In the genomic region with DNA sequence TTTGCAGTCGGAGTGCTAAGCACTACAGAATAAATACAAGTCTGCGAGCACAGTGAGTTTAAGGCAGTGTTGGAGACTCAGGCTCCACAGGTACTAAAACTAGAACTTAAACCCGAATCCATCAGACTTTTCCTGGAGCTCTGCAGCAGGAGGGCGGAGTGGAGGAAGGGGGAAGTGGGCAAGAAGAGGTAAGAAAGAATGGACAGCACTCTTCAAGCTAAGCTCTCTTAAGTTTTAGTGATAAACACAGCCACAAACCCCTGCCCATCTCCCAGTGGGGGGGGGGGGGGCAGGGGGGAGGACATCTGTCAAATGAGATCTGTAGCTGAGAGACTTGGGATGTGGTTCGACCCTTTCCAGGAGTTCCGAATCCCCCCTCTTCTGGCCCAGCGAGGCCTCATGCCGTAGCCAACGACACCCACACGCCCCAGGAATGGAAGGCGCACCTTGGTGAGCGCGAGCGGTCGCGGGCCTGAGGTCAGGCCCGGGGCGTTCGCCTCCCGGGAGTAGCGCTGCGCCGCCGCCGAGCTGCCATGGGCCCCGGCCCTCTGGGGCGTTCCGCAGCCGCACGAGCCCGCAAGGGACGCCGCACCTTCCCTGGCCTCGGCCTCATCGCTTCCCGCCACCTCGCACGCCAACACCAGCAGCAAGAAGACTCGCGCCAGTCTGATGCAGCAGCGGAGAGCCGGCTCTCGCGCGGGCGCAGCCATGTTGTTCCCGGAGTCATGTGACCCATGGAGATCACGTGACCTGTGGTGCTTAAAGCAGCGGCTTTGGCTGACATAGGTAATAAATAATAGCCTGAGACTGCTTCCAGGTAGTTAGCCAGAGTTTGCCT, we compare ENCODE assay signal across 8 mouse cellular contexts. TPM values are rescaled to one million over a fixed set of nuclear protein-coding genes. Genes with fewer than 3 reads are reported as not detected.
DNase-seq lines count a peak whose midpoint lies in the region; ATAC-seq lines count a peak whose summit lies in the region.

A gene (minus strand): TSS at position 736 of the 838 bp plus-strand sequence.

- no peaks in the 10 kb centered on the region for H3K27me3 ChIP-seq in heart, embryonic 14.5 days (ENCODE audit: control insufficient read depth, insufficient read depth, low read length)
- H3K27me3 ChIP-seq in liver, embryonic 13.5 days, result no peaks in the 10 kb centered on the region
- H3K27me3 ChIP-seq in stomach, embryonic 16.5 days (ENCODE audit: control insufficient read depth, insufficient read depth, low read length), result no peaks in the 10 kb centered on the region; the same call in 1 of the 2 replicates

- no peaks in the 10 kb centered on the region for H3K36me3 ChIP-seq in heart, embryonic 14.5 days (ENCODE audit: control insufficient read depth, insufficient read depth, low read length)
- no peaks in the 10 kb centered on the region for H3K36me3 ChIP-seq in liver, embryonic 13.5 days
- H3K36me3 ChIP-seq in stomach, embryonic 16.5 days (ENCODE audit: control insufficient read depth, insufficient read depth, low read length), result no peaks in the 10 kb centered on the region

- peaks cover 0 to 6% of the 10 kb centered on the region in 2 experiments; a peak in 2 of 4 replicates for H3K4me1 ChIP-seq in heart, embryonic 14.5 days (ENCODE audit: control insufficient read depth in 2 of 2, insufficient read depth in 2 of 2, low read length in 2 of 2)
- H3K4me1 ChIP-seq in liver, embryonic 13.5 days (replicated peaks), result peaks cover 14% of the 10 kb centered on the region
- no peaks in the 10 kb centered on the region for H3K4me1 ChIP-seq in stomach, embryonic 16.5 days (ENCODE audit: control insufficient read depth, insufficient read depth, low read length)

- peak within 1 kb of the TSS; percentile 85 to 86 for H3K4me3 ChIP-seq in heart, embryonic 14.5 days (ENCODE audit: control insufficient read depth in 1 of 2, insufficient read depth in 1 of 2, low read depth in 1 of 2, low read length in 2 of 2)
- H3K4me3 ChIP-seq in liver, embryonic 13.5 days (replicated peaks), result peak within 1 kb of the TSS; percentile 83
- H3K4me3 ChIP-seq in stomach, embryonic 16.5 days (replicated peaks; ENCODE audit: low read length), result peak within 1 kb of the TSS; percentile 72

- H3K27ac ChIP-seq in heart, embryonic 14.5 days (replicated peaks in 1 of 2; ENCODE audit: control insufficient read depth in 1 of 2, insufficient read depth in 1 of 2, low read depth in 2 of 2, low read length in 2 of 2), result no peak within 1 kb of the TSS
- no peak within 1 kb of the TSS for H3K27ac ChIP-seq in liver, embryonic 13.5 days
- no peak within 1 kb of the TSS for H3K27ac ChIP-seq in stomach, embryonic 16.5 days (ENCODE audit: low read length)

- 3% methylated on average over 49 of the region's 49 CpGs for WGBS in heart, embryonic 14.5 days
- WGBS in liver, embryonic 13.5 days (ENCODE audit: insufficient replicate concordance), result 3% methylated on average over 47 of the region's 49 CpGs
- WGBS in stomach, embryonic 16.5 days, result 4% methylated on average over 49 of the region's 49 CpGs

- H3K4me2 ChIP-seq in heart, embryonic 14.5 days (ENCODE audit: low read length), result peak within 1 kb of the TSS; percentile 95
- H3K4me2 ChIP-seq in liver, embryonic 13.5 days, result peak within 1 kb of the TSS; percentile 89
- H3K4me2 ChIP-seq in stomach, embryonic 16.5 days (ENCODE audit: low read depth, low read length), result peak within 1 kb of the TSS; percentile 91

- H3K9ac ChIP-seq in heart, embryonic 14.5 days (ENCODE audit: low read length), result peak within 1 kb of the TSS; percentile 86
- peak within 1 kb of the TSS; percentile 78 for H3K9ac ChIP-seq in liver, embryonic 13.5 days
- peak within 1 kb of the TSS; percentile 78 for H3K9ac ChIP-seq in stomach, embryonic 16.5 days (ENCODE audit: low read length)

- DNase-seq in c-Kit-negative CD71-positive TER-119-positive erythroid progenitor cells, embryonic 14.5 days (ENCODE audit: low read depth, low spot score), result peak; percentile 76
- peak; percentile 65 for DNase-seq in fibroblast of lung, adult 2 months (ENCODE audit: low read depth)
- DNase-seq in kidney, postnatal 14 days, result peak; percentile 95
- peak; percentile 80 for DNase-seq in liver, embryonic 13.5 days
- peak; percentile 93 for DNase-seq in neural tube, embryonic 10.5 days (ENCODE audit: extremely low spot score, low spot score)

- no peaks in the 10 kb centered on the region for H3K9me3 ChIP-seq in heart, embryonic 14.5 days (ENCODE audit: control insufficient read depth, low read length)
- no peaks in the 10 kb centered on the region for H3K9me3 ChIP-seq in liver, embryonic 13.5 days (replicated peaks)
- H3K9me3 ChIP-seq in stomach, embryonic 16.5 days (replicated peaks; ENCODE audit: control insufficient read depth, low read length), result no peaks in the 10 kb centered on the region

- peak; percentile 98 for ATAC-seq in CD4-positive, CD25-positive, alpha-beta regulatory T cell, adult 4 months
- ATAC-seq in heart, embryonic 14.5 days (ENCODE audit: insufficient number of reproducible peaks, insufficient read depth, low FRiP score, low read depth), result peak; percentile 80
- peak; percentile 89 for ATAC-seq in liver, embryonic 13.5 days (ENCODE audit: low read depth)
- peak; percentile 90 for ATAC-seq in stomach, embryonic 16.5 days (ENCODE audit: insufficient read depth, low FRiP score)

RNA-seq across cellular contexts. Expression of the gene that starts here (rescaled TPM):
- polyA plus RNA-seq in CD4-positive, CD25-positive, alpha-beta regulatory T cell, adult 4 months (2017; shearing (Covaris generic)), result 1 to 10 TPM; 4.2 to 4.3 TPM
- polyA plus RNA-seq in heart, embryonic 14.5 days (2014; fragmentation: Nextera tagmentation; extraction: Ambion mirVana), result 23.0 and 23.8 TPM in 2 replicates
- polyA plus RNA-seq in liver, embryonic 13.5 days (2015; fragmentation: Nextera tagmentation; extraction: Ambion mirVana), result 9.3 and 10.2 TPM in 2 replicates
- polyA plus RNA-seq in stomach, embryonic 16.5 days (2015; fragmentation: Nextera tagmentation; extraction: Ambion mirVana), result 22.2 and 22.6 TPM in 2 replicates
